Mouse (Mus musculus) liver, adult 2 months (tissue): ENCODE results near the gene Ryk. TPM values are rescaled to one million over a fixed set of nuclear protein-coding genes. Genes with fewer than 3 reads are reported as not detected.

Experiments
- DNase-seq: peaks from one replicate; pipeline ENCODE4 v3.0.0-alpha.2; 2011; ENCODE audit warnings: low read depth, low spot score; ENCODE audit errors: extremely low read depth
- H3K27ac ChIP-seq: fragments of 200-500 bp; replicated peaks from 2 replicates; pipeline ENCODE4 v1.5.1; 2012; ENCODE audit warnings: low read depth, mild to moderate bottlenecking, control low read depth, inconsistent platforms, low read length; ENCODE audit not compliant: insufficient read depth
- H3K27me3 ChIP-seq: fragments of 200-500 bp; 2 replicates; pipeline ENCODE4 v1.6.1; 2012; ENCODE audit warnings: mild to moderate bottlenecking, moderate library complexity, low read length, inconsistent platforms; ENCODE audit not compliant: control insufficient read depth, insufficient read depth
- H3K36me3 ChIP-seq: fragments of 200-500 bp; 2 replicates; pipeline ENCODE4 v1.6.1; 2012; ENCODE audit warnings: low read length, inconsistent platforms; ENCODE audit not compliant: control insufficient read depth, insufficient read depth
- H3K4me1 ChIP-seq: fragments of 200-500 bp; 2 replicates; pipeline ENCODE4 v1.6.1; 2011; ENCODE audit warnings: low read length; ENCODE audit not compliant: control insufficient read depth, insufficient read depth
- H3K4me3 ChIP-seq: fragments of 200-500 bp; 2 replicates; pipeline ENCODE4 v1.5.1; 2011; ENCODE audit warnings: low read depth, mild to moderate bottlenecking, control low read depth, low read length, moderate library complexity; ENCODE audit not compliant: insufficient read depth
- H3K79me2 ChIP-seq: fragments of 200-500 bp; 2 replicates; pipeline ENCODE4 v1.6.1; 2012; ENCODE audit warnings: inconsistent platforms, mild to moderate bottlenecking, low read length, moderate library complexity; ENCODE audit not compliant: control insufficient read depth, insufficient read depth
- H3K9ac ChIP-seq: fragments of 200-500 bp; 2 replicates; pipeline ENCODE4 v1.6.1; 2012; ENCODE audit warnings: low read depth, mild to moderate bottlenecking, control low read depth, inconsistent platforms, low read length
- CTCF ChIP-seq: fragments of 200-500 bp; IDR thresholded peaks from 2 replicates; pipeline ENCODE4 v1.5.1; 2011; ENCODE audit warnings: low read depth, low read length, control low read depth
- POLR2A ChIP-seq: fragments of 200-500 bp; IDR thresholded peaks from 2 replicates; pipeline ENCODE4 v1.6.1; 2011; ENCODE audit warnings: low read length, control low read depth; ENCODE audit not compliant: insufficient read depth; ENCODE audit errors: extremely low read depth
- WGBS: fragments of 180-500 bp; shearing (Covaris S2); methylation state at CpG from one replicate; pipeline ENCODE4 v1.1.7; 2018; 5-methylcytosine and 5-hydroxymethylcytosine counted together
- polyA plus RNA-seq: library from polyadenylated mRNA; depleted of rRNA; stranded (reverse); fragments of >200 nt; gene quantifications from 2 replicates; pipeline ENCODE4 v1.2.3, GENCODE M21; 2012
- total RNA-seq: library from RNA; depleted of rRNA; stranded (reverse); fragments of >200 nt; gene quantifications from 2 replicates; pipeline ENCODE4 v1.2.3, GENCODE M21; 2014

Gene Ryk
- total and polyA plus RNA-seq, 2 experiments, result 17.2 to 26.6 TPM

GRCm38 (mm10) chr9:102877916-102878315 is 43.2 kb downstream of the Ryk start:
- peaks cover 12% of the 10 kb centered on the region; the same call in 1 of the 2 replicates for H3K36me3 ChIP-seq
- WGBS, result 94% methylated on average over 9 of the region's 9 CpGs
- no peak overlapping the region for H3K4me3 ChIP-seq
- no peak overlapping the region for H3K27ac ChIP-seq
- TF ChIP-seq CTCF (no peak), POLR2A (no peak)
- DNase-seq, result no peak
- no peaks in the 10 kb centered on the region for H3K4me1 ChIP-seq
- no peak overlapping the region for H3K9ac ChIP-seq
- no peaks in the 10 kb centered on the region for H3K79me2 ChIP-seq
- H3K27me3 ChIP-seq, result no peaks in the 10 kb centered on the region

- WGBS, result 57% methylated on average over 8 of the region's 8 CpGs
- DNase-seq, result peak; percentile 38
- TF ChIP-seq CTCF (peak; percentile 48), POLR2A (no peak)
These were observed 44.8 kb downstream of the Ryk start for GRCm38 (mm10) chr9:102879545-102879944.

GRCm38 (mm10) chr9:102884703-102885102 is 50.0 kb downstream of the Ryk start:
- no peak overlapping the region for H3K9ac ChIP-seq
- no peaks in the 10 kb centered on the region for H3K79me2 ChIP-seq
- 96% methylated on average over 9 of the region's 9 CpGs for WGBS
- H3K4me1 ChIP-seq, result no peaks in the 10 kb centered on the region
- no peak overlapping the region for H3K4me3 ChIP-seq
- H3K27ac ChIP-seq, result no peak overlapping the region
- H3K27me3 ChIP-seq, result no peaks in the 10 kb centered on the region
- no peak for DNase-seq
- TF ChIP-seq POLR2A, result no peak
- TF ChIP-seq CTCF, result no peak
- H3K36me3 ChIP-seq, result peaks cover 27% of the 10 kb centered on the region

More at GRCm38 (mm10) chr9:102879545-102879944, 44.8 kb downstream of the Ryk start:
- Histone ChIP-seq H3K9ac (no peak overlapping the region), H3K4me3 (no peak overlapping the region), H3K36me3 (peaks cover 16% of the 10 kb centered on the region; the same call in 1 of the 2 replicates), H3K27me3 (no peaks in the 10 kb centered on the region), H3K79me2 (no peaks in the 10 kb centered on the region), H3K4me1 (no peaks in the 10 kb centered on the region), H3K27ac (no peak overlapping the region)

GRCm38 (mm10) chr9:102890166-102890565 is 55.4 kb downstream of the Ryk start:
- Histone ChIP-seq H3K4me3 (no peak overlapping the region), H3K9ac (no peak overlapping the region), H3K79me2 (no peaks in the 10 kb centered on the region), H3K27ac (no peak overlapping the region), H3K27me3 (no peaks in the 10 kb centered on the region), H3K4me1 (no peaks in the 10 kb centered on the region), H3K36me3 (peaks cover 22% of the 10 kb centered on the region)
- TF ChIP-seq CTCF, result no peak
- TF ChIP-seq POLR2A, result no peak
- no peak for DNase-seq
- WGBS, result 54% methylated on average over 9 of the region's 9 CpGs

GRCm38 (mm10) chr9:102892480-102893355 is 58.0 kb downstream of the Ryk start:
- H3K79me2 ChIP-seq, result no peaks in the 10 kb centered on the region
- TF ChIP-seq CTCF (no peak), POLR2A (no peak)
- DNase-seq, result no peak
- 93% methylated on average over 7 of the region's 7 CpGs for WGBS
- no peak overlapping the region for H3K4me3 ChIP-seq
- no peak overlapping the region for H3K9ac ChIP-seq
- H3K27me3 ChIP-seq, result no peaks in the 10 kb centered on the region
- no peaks in the 10 kb centered on the region for H3K4me1 ChIP-seq
- no peak overlapping the region for H3K27ac ChIP-seq
- peaks cover 21% of the 10 kb centered on the region for H3K36me3 ChIP-seq

- Histone ChIP-seq H3K79me2 (no peaks in the 10 kb centered on the region), H3K4me1 (no peaks in the 10 kb centered on the region), H3K27ac (no peak overlapping the region), H3K36me3 (peaks cover 25% of the 10 kb centered on the region), H3K4me3 (no peak overlapping the region), H3K27me3 (no peaks in the 10 kb centered on the region), H3K9ac (no peak overlapping the region)
- 95% methylated on average over 11 of the region's 11 CpGs for WGBS
- no peak for DNase-seq
- TF ChIP-seq CTCF, result no peak
- TF ChIP-seq POLR2A, result no peak
These were observed 58.7 kb downstream of the Ryk start for GRCm38 (mm10) chr9:102893356-102893870.
